Mouse (Mus musculus) NIH3T3 (cell line): ENCODE measurements around the gene Eng.

Experiments
- DNase-seq: peaks from one replicate; pipeline ENCODE4 v3.0.0-alpha.2; 2012; ENCODE audit warnings: low read depth

The Eng gene

DNA sequence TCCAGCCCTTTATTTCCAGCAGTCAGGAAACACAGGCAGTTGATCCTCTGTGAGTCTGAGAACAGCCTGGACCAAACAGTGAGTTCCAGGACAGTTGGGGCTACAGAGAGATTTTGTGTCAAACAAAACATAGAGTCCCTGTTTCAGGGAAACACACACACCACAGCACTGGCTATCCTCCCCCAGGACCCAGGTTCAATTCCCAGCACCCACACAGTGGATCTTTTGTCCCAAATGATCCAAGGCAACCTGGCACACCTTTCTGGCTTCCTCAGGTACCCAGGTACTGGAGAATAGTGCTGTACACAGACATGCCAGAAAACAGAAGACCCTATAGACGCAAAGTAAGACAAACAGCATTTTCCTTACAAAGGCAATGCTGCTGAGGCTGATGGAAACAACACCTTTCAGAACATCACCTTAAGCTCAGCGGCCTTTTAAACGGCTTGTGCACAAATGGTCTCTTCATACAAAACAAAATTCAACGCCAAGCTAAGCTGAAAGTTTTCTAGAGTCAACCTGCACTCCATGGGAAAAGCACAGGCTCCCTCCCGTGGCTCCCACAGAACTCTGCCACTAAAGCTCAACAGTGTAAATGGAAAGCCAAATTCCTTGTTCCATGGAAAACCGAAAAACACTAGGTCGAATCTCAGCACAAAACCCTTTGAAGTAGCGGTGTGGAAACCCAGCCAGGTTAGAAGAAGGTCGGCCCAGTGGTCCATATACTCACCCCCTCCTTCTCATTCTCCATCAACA lies 65.1 kb downstream of the Eng start:
- DNase-seq: peak; percentile 46

DNA sequence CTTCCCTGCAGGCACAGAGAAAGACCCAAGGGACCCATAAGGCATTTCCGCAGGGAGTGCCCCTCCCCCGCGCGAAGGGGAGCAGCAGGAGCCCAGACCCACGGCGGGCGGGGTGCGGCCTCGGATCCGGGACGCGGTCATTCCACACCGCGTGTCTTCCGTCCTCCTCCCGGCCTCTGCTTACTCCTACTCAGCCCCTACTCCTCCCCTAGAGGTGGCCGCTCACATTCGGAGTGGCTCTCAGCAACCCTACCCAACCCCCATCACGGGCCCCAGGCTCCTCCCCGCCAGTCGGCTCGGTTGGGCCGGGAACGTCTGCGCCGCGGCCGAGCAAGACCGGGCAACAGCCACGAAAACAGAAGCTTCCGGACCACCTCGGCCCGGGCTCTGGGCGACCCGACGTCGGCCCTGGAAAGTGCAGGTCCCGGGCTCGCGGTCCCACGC lies 65.7 kb downstream of the Eng start:
- peak; percentile 78 for DNase-seq

DNA sequence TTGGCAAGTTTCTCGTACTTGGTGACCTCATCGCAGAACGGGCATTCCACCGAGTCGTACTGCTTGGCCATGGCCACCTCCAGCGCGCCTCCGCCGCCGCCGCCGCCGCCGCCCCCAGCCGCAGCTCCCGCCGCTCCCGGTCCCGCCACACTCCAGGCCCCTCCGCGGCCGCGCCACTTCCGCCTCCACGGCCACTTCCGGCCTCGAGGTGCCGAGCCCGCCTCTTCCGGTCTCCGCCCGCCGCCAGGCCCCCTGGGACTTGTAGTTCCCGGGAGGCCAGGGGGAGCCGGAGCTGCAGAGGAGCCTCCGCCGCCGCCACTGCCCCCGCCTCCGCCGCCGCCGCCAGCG lies 66.2 kb downstream of the Eng start:
- peak; percentile 96 for DNase-seq

- peak; percentile 96 for DNase-seq
Measured at GRCm38 (mm10) chr2:32712934-32713817, 66.8 kb downstream of the Eng start, which contains the start of gene Cdk9. Gene Cdk9, minus strand, starts transcription at chr2:32713076.

DNA sequence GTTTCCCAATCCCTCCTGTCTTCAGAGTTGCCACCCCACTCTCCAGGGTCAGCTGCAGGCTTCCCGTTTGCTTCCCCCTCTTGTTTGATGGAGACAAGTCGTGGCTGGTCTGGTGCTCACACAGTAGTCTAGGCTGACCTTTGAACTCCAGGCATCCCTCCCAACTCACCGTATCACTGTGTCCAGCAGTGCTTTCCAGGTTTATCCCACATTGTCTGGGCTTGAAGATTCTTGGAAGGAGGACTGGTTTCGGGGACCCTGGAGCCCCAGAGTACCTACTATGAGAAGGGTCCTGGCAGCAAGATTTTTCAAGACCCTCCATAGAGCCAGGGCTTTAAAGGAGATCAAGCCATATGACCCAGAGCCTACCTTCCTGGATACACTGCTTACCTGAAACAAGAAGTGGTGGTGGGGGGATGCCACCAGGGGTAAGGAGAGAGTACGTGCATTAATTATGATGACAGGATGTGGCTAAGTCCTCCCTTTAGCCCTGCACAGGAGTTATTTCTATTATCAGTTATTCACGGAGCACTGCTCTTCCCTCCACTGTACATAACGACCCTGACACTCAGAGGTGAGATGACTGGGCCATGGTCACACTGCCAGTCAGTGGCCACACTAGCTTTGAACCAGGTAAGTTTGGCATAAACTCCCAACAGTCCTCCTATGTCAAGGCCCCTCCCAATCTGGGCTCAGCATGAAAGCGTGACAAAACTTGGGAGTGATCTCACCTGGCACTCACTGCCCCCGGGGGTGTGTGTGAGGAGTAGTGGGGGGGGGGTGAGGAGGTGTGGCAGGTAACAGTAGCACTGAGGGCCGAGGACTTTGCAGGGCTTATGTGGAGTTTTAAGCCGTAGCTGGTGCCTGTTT lies 68.0 kb downstream of the Eng start:
- DNase-seq: no peak

DNA sequence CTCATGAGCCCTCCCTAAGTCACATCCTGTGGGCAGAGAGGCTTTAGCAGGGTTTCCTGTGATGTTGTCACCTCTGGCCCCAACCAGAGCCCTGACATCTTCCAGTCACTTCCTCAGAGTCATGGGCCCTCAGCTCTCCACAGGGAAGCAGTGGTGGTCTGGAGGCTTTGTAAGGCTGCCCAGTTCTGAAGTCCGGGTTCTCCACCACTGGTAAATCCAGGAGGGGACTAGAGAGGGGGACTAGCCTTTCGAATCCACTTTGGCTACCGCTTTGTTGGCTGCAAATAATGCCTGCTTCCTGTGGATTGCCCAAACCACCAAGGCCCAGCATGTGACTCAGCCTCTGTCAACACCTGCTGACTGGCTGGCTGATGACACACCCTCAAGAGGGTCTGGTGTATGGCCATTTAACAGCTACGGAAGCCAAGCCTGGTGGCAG lies 68.6 kb downstream of the Eng start:
- DNase-seq: peak; percentile 76

DNA sequence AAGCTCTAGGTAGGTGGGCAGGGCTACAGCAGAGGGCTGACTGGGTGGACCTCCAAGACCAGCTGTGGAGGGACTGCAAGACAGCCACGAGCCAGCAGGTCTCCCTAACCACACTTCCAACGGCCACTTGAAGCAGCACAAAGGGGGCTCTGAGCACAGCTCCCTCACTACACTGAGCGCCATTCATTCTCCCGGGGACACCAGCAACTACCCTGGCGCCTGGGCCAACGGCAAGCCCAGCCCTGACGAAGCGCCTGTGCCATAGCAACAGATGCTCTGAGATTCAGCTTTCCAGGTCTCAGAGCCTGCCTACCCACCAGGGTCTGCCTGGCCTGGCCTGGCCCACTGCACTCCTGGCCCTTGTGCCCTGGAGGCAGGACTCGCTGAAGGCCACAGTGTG lies 72.4 kb downstream of the Eng start:
- DNase-seq: no peak

- DNase-seq: no peak
Measured at GRCm38 (mm10) chr2:32720053-32720452, 73.7 kb downstream of the Eng start.

- DNase-seq: peak; percentile 75
Measured at GRCm38 (mm10) chr2:32720681-32721229, 74.4 kb downstream of the Eng start, which contains the start of gene Sh2d3c. Gene Sh2d3c, plus strand, starts transcription at chr2:32721055.

DNA sequence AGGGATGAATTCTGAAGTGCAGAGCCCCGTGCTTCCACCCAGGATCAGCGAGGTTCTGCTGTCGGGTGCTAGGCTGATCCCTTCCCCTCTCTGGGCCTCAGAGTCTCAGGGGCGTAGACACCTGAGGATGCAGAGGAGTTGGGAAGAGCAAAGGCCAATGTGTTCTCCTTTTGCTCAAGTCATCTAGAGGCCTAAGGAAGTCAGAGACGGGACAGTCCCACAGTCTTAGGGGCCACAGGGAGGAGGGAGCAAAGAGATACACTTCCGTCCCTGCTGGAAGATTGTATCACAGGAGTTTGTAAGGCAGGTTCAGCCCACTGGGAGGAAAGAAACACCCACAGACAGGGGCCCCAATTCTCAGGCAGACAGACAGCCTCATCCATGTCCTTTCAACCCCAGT lies 75.7 kb downstream of the Eng start:
- no peak for DNase-seq

DNA sequence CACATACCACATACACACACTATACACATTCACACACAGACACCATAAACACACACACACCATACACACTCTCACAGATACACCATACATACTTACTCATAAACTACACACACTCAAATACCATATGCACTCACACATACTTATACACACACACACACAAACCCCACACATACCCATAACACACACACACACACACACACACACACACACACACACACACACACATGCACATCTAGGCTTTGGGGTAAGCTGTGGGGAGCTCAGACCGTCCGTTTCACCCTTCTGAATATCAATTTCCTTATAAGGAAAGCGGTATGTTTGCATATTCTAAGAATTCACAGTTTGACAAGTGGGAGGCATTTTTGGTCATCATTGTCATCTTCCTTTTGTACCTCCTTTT lies 76.2 kb downstream of the Eng start:
- no peak for DNase-seq

DNA sequence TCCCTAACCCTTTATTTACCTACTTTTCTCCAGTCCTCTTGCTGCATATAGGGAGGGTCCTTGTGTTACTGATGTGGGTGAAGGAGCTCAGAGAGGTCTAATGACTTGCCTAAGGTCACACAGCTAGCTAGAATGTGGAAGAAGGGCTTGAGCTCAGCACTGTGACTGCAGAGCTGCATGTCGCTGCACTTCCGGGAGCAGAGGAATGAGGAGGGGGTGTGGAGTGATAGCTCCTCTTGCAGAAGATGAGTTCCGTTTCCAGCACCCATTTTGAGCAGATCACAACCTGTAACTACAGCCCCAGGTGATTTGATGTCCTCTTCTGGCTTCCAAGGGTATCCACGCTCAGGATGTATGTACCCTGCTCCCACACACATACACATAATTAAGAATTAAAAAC lies 77.8 kb downstream of the Eng start:
- DNase-seq: no peak

- no peak for DNase-seq
Measured at GRCm38 (mm10) chr2:32724832-32725790, 78.7 kb downstream of the Eng start.

DNA sequence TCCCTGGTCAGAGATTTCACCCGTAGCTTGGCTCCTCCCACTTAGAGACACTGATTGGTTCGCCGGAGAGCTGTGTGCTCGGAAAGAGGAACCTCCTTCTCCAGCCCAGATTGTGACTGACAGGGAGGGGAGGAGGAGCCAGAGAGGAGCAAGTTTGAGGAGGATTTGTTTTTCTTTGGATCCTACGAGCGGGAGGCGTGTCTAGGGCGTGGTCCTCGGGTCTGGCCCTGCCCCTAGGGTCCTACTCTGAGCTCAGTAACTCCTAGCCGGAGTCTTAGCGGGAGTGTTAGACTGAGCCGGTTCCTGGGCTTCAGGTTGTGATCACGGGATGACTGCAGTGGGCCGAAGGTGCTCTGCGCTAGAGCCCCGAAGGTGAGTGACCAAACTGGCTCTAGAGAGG lies 81.0 kb downstream of the Eng start:
- DNase-seq: peak; percentile 96

DNA sequence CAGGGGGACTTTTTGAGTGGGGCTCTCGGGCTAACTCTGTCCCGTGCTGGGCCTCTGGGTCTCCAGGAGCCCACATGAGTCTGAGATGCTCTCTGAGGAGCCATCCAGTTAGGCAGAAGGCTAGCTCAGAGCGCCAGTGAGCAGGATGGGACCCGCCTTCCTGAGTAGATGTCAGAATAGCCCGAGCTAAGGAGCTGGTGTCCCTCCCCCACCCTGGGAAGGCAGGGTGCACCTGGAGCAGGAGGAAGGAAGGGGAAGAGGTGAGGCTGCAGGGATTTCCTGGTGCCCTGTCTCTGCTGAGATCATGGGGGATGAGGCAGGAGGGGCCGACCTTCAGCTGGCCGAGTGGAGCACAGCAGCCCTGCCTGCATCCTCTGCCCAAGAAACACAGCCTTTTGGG lies 82.1 kb downstream of the Eng start:
- DNase-seq: no peak

- DNase-seq: no peak
Measured at GRCm38 (mm10) chr2:32729547-32729946, 83.2 kb downstream of the Eng start.

- DNase-seq: peak; percentile 62
Measured at GRCm38 (mm10) chr2:32730854-32731253, 84.5 kb downstream of the Eng start.

- DNase-seq: no peak
Measured at GRCm38 (mm10) chr2:32731911-32732310, 85.5 kb downstream of the Eng start.
